Mouse (Mus musculus) brown adipose tissue, adult 24 weeks (tissue): ENCODE measurements around the gene Nub1. TPM values are rescaled to one million over a fixed set of nuclear protein-coding genes. Genes with fewer than 3 reads are reported as not detected.

ENCODE experiments used
- H3K27ac ChIP-seq: fragments of 200-500 bp; replicated peaks from 2 replicates; pipeline ENCODE4 v1.5.1; 2012; ENCODE audit warnings: low read depth, mild to moderate bottlenecking, low read length
- H3K4me1 ChIP-seq: fragments of 200-500 bp; 2 replicates; pipeline ENCODE4 v1.6.1; 2012; ENCODE audit warnings: low read length, mixed read lengths; ENCODE audit not compliant: control insufficient read depth, insufficient read depth, insufficient read length
- H3K4me3 ChIP-seq: fragments of 200-500 bp; 2 replicates; pipeline ENCODE4 v1.5.1; 2012; ENCODE audit warnings: low read depth, mild to moderate bottlenecking, low read length, moderate library complexity; ENCODE audit not compliant: insufficient read depth
- polyA plus RNA-seq: library from polyadenylated mRNA; stranded (reverse); fragments of >200 nt; gene quantifications from 2 replicates; pipeline ENCODE4 v1.2.4, GENCODE M21; 2012; ENCODE audit not compliant: missing spikeins, insufficient read depth, insufficient read length

The Nub1 gene
- polyA plus RNA-seq, 1 experiment = 26.1 TPM

DNA sequence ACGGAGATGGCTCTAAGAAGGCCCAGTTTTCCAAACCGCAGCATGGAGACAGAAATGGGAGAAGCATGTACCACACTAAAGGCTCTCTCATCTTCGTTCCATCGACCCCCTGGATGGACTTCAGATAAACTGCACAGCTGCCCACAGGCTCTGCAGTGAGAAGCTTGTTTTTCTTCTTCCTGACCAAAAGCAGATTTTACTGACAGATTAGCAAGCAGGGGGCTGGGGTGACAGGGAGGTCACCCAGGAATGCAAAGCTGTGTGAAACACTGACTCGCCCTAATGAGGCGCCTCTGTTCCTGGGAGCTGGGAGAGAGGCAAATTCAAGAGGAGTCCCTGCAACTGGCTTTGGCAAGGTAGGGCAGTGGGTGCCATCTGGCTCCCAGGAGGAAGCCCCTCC lies 62.2 kb downstream of the Nub1 start:
- no peak overlapping the region for H3K4me3 ChIP-seq
- no peaks in the 10 kb centered on the region; the same call in 1 of the 2 replicates for H3K4me1 ChIP-seq
- no peak overlapping the region for H3K27ac ChIP-seq

- H3K4me3 ChIP-seq = no peak overlapping the region
- H3K27ac ChIP-seq = peak overlapping the region; percentile 86
- no peaks in the 10 kb centered on the region; the same call in 1 of the 2 replicates for H3K4me1 ChIP-seq
Measured at GRCm38 (mm10) chr5:24749731-24750130, 64.4 kb downstream of the Nub1 start.

GRCm38 (mm10) chr5:24750321-24751304 lies 65.3 kb downstream of the Nub1 start:
- peak overlapping the region; percentile 95 for H3K27ac ChIP-seq
- peak overlapping the region; percentile 88 for H3K4me3 ChIP-seq
- H3K4me1 ChIP-seq = no peaks in the 10 kb centered on the region; the same call in 1 of the 2 replicates

- Histone ChIP-seq H3K4me3 (peak overlapping the region; percentile 88), H3K4me1 (no peaks in the 10 kb centered on the region; the same call in 1 of the 2 replicates), H3K27ac (peak overlapping the region; percentile 95)
Measured at GRCm38 (mm10) chr5:24751305-24752174, 66.2 kb downstream of the Nub1 start.

DNA sequence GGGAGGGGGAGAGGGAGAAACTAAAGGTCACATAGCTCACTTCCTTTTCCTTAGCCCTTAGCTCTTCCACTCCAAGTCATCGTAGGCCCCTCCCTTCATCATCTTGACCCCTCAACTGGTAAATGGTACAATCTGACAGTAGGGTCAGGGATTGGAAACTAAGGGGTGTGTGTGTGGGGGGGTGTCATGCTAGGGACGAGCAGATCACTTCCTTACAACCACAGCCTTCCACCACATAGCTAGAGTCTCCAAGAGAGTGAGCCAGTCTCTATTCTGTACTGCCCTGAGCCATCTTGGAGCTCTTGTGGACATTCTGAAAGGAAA lies 66.8 kb downstream of the Nub1 start:
- Histone ChIP-seq H3K4me1 (no peaks in the 10 kb centered on the region; the same call in 1 of the 2 replicates), H3K27ac (peak overlapping the region; percentile 95; the same call in 1 of the 2 replicates), H3K4me3 (peak overlapping the region; percentile 88)

DNA sequence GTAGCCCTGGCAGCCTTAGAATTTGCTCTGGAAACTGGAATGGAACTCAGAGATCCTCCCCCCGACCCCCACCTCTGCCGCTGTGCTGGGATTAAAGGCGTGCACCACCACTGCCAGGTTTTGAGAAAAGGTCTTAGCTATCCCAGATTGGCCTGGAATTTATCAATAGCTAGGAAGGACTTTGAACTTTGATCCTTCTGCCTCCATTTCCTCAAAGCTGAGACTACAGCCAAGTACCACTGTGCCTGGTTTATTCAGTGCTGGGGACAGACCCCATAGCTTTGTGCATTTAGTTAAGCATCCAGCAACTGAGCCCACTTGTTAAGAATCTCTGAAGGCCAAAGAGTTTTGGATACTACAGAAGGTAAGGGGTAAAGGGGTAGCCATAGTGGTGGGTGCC lies 71.6 kb downstream of the Nub1 start:
- H3K4me3 ChIP-seq = no peak overlapping the region
- H3K27ac ChIP-seq = no peak overlapping the region
- no peaks in the 10 kb centered on the region; the same call in 1 of the 2 replicates for H3K4me1 ChIP-seq

DNA sequence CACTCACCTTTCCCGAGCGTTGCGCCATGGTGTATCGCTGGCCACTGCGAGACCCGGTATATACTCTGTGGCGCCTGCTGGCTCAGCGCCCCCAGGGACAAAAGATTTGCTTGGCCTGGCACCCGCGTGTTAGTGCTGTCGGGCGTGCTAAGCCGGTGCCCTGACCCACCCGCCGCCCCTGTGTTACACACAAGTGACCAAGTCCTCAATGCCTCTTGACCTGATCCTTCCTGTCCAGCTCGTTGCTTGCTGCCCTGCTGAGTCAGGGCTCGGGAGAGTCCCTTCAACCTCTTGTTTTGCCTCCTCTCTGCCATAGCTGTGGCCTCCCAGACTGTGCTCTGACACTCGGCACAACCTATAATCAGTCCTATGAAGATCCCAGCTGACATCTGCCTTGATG lies 72.5 kb downstream of the Nub1 start, which contains the start of gene Crygn:
Gene Crygn (minus strand): TSS at position 193 of the 400 bp plus-strand sequence.
- no peak within 1 kb of the TSS for H3K27ac ChIP-seq
- H3K4me1 ChIP-seq = no peaks in the 10 kb centered on the region
- H3K4me3 ChIP-seq = no peak within 1 kb of the TSS

Other genes with a start within 250 kb of the Nub1 start
- 148 and 188 TPM in 2 replicates for gene Fastk, start 240.2 kb upstream of the Nub1 start, polyA plus RNA-seq
- gene Tmub1, start 237.7 kb upstream of the Nub1 start, polyA plus RNA-seq = 3.8 and 11.7 TPM in 2 replicates
- gene Agap3, start 233.4 kb upstream of the Nub1 start, polyA plus RNA-seq = 17.2 and 23.2 TPM in 2 replicates
- not detected in 2 replicates for gene Gbx1, start 158.3 kb upstream of the Nub1 start, polyA plus RNA-seq
- gene Asb10, start 144.6 kb upstream of the Nub1 start, polyA plus RNA-seq = 0.59 and 0.67 TPM in 2 replicates
- not detected in 2 replicates for gene 4931409K22Rik, start 128.7 kb upstream of the Nub1 start, polyA plus RNA-seq
- gene Abcf2, start 108.1 kb upstream of the Nub1 start, polyA plus RNA-seq = 27.8 and 32.1 TPM in 2 replicates
- gene Chpf2, start 98.8 kb upstream of the Nub1 start, polyA plus RNA-seq = 5.8 and 10.2 TPM in 2 replicates
- gene Smarcd3, start 61.1 kb upstream of the Nub1 start, polyA plus RNA-seq = 15.3 and 16.7 TPM in 2 replicates
- 0.59 TPM in 1 of 2 replicates, not detected in the other for gene Wdr86, start 45.2 kb downstream of the Nub1 start, polyA plus RNA-seq
- not detected in 2 replicates for gene Crygn, start 72.5 kb downstream of the Nub1 start, polyA plus RNA-seq
- gene Rheb, start 157.1 kb downstream of the Nub1 start, polyA plus RNA-seq = 86.6 and 143 TPM in 2 replicates